Mouse (Mus musculus) midbrain, embryonic 14.5 days (tissue): Measurements from ENCODE around the gene Gm49342. TPM values are rescaled to one million over a fixed set of nuclear protein-coding genes. Genes with fewer than 3 reads are reported as not detected.
"Not testable (repeated sequence)": the region's sequence is repeated elsewhere in the genome, so short reads cannot be mapped to it uniquely, and the experiment has no call there.

ENCODE experiments used
- ATAC-seq: fragments of 200-750 bp; cut with Nextera tagmentation; 2 replicates; pipeline ENCODE4 v1.8.0; 2017; ENCODE audit warnings: moderate number of reproducible peaks, moderate library complexity; ENCODE audit not compliant: low FRiP score, low TSS enrichment
- DNase-seq: peaks from one replicate; pipeline ENCODE4 v3.0.0-alpha.2; 2015
- H3K27ac ChIP-seq: fragments of 300-500 bp; sonication (generic); replicated peaks from 2 replicates; pipeline ENCODE4 v1.5.1; 2014; ENCODE audit warnings: mild to moderate bottlenecking, low read depth, low read length, moderate library complexity
- H3K27me3 ChIP-seq: fragments of 300-500 bp; sonication (generic); 2 replicates; pipeline ENCODE4 v1.6.1; 2014; ENCODE audit warnings: low read length, control low read depth, mixed read lengths; ENCODE audit not compliant: control insufficient read depth, insufficient read depth
- H3K36me3 ChIP-seq: fragments of 300-500 bp; sonication (generic); 2 replicates; pipeline ENCODE4 v1.6.1; 2014; ENCODE audit warnings: low read length, control low read depth; ENCODE audit not compliant: control insufficient read depth, insufficient read depth
- H3K4me1 ChIP-seq: fragments of 300-500 bp; sonication (generic); 2 replicates; pipeline ENCODE4 v1.6.1; 2014; ENCODE audit warnings: mild to moderate bottlenecking, antibody characterized with exemption, low read length, control low read depth; ENCODE audit not compliant: control insufficient read depth, insufficient read depth
- H3K4me2 ChIP-seq: fragments of 300-500 bp; sonication (generic); 2 replicates; pipeline ENCODE4 v1.6.1; 2014; ENCODE audit warnings: mild to moderate bottlenecking, low read length, moderate library complexity
- H3K4me3 ChIP-seq: fragments of 300-500 bp; sonication (generic); replicated peaks from 2 replicates; pipeline ENCODE4 v1.5.1; 2014; ENCODE audit warnings: low read depth, low read length
- H3K9ac ChIP-seq: fragments of 300-500 bp; sonication (generic); replicated peaks from 2 replicates; pipeline ENCODE4 v1.6.1; 2014; ENCODE audit warnings: mild to moderate bottlenecking, low read length, moderate library complexity
- H3K9me3 ChIP-seq: fragments of 300-500 bp; sonication (generic); 2 replicates; pipeline ENCODE4 v1.6.1; 2016; ENCODE audit warnings: low read length, control low read depth, mixed read lengths; ENCODE audit not compliant: control insufficient read depth
- WGBS: fragments of 180-500 bp; shearing (Covaris S2); extraction: QIAGEN DNeasy Blood & Tissue Kit; methylation state at CpG from one replicate; pipeline ENCODE4 v1.1.7; 2014; 5-methylcytosine and 5-hydroxymethylcytosine counted together
- polyA plus RNA-seq: library from polyadenylated mRNA; unstranded; fragments of >200 nt; fragmentation: Nextera tagmentation; extraction: Ambion mirVana; gene quantifications from 2 replicates; pipeline ENCODE4 v1.2.1, GENCODE M21; 2014

Gm49342 gene
- 0.95 TPM in 1 of 2 replicates, not detected in the other for polyA plus RNA-seq

- H3K36me3 ChIP-seq: no peaks in the 10 kb centered on the region
- H3K27me3 ChIP-seq: no peaks in the 10 kb centered on the region
- 18% methylated on average over 31 of the region's 31 CpGs for WGBS
- H3K4me3 ChIP-seq: peak within 1 kb of the TSS; percentile 34
- H3K9ac ChIP-seq: peak within 1 kb of the TSS; percentile 51
- peak within 1 kb of the TSS; percentile 53 for H3K4me2 ChIP-seq
- ATAC-seq (peak; percentile 96), DNase-seq (peak; percentile 90)
- no peaks in the 10 kb centered on the region for H3K4me1 ChIP-seq
- H3K27ac ChIP-seq: peak within 1 kb of the TSS; percentile 81
- no peaks in the 10 kb centered on the region for H3K9me3 ChIP-seq
Observed at GRCm38 (mm10) chr14:50943932-50944667, at the start of gene Gm49342. Gene Gm49342 (plus strand): TSS chr14:50944517.

DNA sequence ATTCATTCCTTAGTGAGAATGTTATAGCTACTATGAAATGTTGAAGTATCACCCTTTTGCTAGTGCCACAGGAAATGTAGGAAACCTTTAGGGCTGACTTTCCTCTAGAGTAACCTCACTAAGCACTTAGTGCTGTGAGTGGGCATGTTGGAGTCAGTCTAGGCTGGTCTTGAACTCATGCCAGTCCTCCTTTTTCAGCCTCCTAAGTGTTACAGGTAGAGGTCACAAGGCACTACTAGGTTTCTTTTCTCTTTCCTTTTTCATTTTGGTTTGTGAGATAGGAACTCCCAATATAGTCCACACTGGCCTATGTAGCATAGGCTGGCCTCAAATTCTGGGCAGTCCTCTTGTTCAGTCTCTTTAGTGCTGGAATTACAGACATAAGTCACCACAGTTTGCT is 48.9 kb upstream of the Gm49342 start:
- Histone ChIP-seq H3K4me1 (no peaks in the 10 kb centered on the region), H3K9ac (no peak overlapping the region), H3K27me3 (no peaks in the 10 kb centered on the region), H3K27ac (no peak overlapping the region), H3K4me3 (no peak overlapping the region), H3K9me3 (no peaks in the 10 kb centered on the region), H3K4me2 (no peak overlapping the region), H3K36me3 (no peaks in the 10 kb centered on the region)
- ATAC-seq: no peak
- DNase-seq: no peak

DNA sequence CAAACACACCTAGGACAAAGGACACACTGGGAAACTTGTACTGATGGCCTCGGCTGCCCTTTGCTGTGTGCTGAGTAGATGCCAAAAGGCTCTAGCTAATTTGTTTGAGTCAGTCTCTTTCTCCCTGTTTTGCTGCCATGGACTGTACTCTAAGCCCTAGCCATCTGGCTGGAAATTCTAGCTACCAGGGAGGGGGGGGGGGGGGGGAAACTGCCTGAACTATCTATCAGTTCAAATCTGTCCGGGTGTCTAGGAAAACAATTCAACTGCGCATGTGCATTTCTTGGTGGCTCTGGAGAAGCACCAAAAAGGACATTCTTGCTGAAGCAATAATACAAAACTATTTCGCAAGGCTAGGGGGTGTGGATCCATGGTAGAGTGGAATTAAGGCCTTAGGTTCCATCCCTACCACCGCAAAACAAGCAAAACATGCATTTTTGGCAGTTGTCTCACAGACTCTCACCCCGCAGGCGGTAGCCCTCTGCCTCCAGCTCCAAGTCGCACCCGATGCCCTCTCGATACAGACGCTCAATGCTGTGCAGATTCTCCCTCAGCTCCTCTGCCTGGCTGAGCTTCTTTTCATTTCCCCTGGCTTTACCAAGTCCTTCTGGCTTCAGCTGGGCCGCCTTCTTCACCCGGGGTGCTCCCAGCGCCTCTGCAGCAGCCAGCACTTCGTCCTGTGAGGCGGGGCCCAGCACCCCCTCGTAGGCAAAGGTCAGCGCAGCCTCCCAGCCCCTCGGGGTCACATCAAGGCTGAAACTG is 48.2 kb upstream of the Gm49342 start:
- peak overlapping the region; percentile 55 for H3K9ac ChIP-seq
- H3K9me3 ChIP-seq: no peaks in the 10 kb centered on the region
- H3K4me1 ChIP-seq: no peaks in the 10 kb centered on the region
- H3K4me3 ChIP-seq: peak overlapping the region; percentile 42
- ATAC-seq: 0 out of 2 replicates have a peak, but pooled peaks have one; percentile 31
- H3K27me3 ChIP-seq: no peaks in the 10 kb centered on the region
- H3K27ac ChIP-seq: no peak overlapping the region
- peak overlapping the region; percentile 79 for H3K4me2 ChIP-seq
- peak; percentile 53 for DNase-seq
- 14% methylated on average over 19 of the region's 19 CpGs for WGBS
- no peaks in the 10 kb centered on the region for H3K36me3 ChIP-seq

DNA sequence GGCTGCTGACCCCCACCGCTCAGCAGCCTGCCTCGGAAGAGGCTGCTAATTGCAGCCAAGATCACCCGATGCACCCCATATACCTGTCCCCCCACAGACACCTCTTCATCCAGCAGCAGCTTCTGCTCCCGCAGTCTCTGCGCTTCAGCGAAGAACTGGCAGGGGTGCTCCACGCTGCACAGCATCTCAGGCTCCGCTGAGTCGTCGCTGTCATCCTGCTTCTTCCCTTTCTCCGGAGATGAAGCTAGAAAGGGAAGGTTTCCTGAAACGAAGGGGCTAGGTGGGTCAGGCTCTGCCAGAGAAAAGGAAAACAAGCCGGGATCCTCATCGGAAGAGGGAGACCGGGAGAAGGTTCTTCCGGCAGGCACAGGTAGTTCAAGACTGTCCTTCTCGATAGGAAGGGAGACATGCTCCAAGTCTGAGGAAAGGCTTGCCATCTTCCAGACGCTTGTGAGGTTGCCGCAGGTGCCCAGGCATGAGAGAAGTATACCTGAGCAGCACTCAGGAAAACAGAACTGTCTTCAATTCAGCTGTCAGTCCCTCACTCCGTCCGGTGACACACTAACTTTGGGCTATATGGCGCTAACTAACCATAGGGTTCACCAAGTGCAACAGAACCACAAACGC is 47.5 kb upstream of the Gm49342 start:
- Histone ChIP-seq H3K4me1 (no peaks in the 10 kb centered on the region), H3K4me3 (peak overlapping the region; percentile 42), H3K36me3 (no peaks in the 10 kb centered on the region), H3K27me3 (no peaks in the 10 kb centered on the region), H3K27ac (no peak overlapping the region), H3K9ac (peak overlapping the region; percentile 55), H3K4me2 (peak overlapping the region; percentile 79), H3K9me3 (no peaks in the 10 kb centered on the region)
- ATAC-seq (peak; percentile 29; the same call in 1 of the 2 replicates), DNase-seq (peak; percentile 65)
- WGBS: 18% methylated on average over 23 of the region's 23 CpGs

DNA sequence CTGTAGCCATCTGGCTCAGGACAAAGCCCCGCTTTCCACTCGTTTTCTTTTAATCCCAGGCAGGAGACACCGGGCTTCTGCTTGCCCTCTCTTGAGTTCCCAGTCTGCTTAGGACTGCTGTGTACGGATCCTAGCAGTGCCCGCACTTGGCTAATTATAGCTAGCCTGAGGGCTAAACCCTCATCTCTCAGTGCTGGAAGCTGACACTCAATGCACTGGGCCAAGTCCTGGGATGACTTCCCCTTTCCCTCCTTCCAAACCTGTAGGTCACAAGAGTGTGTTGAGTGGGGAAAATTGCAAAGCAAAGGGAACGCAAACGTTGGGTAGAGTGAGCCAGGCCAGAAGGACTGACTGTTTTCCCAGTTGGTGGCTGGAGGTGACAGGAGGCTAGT is 46.9 kb upstream of the Gm49342 start, which contains the start of gene Klhl33:
Gene Klhl33 (minus strand): TSS at position 134 of the 392 bp plus-strand sequence.
- no peaks in the 10 kb centered on the region for H3K4me1 ChIP-seq
- peak within 1 kb of the TSS; percentile 55 for H3K9ac ChIP-seq
- peak within 1 kb of the TSS; percentile 42 for H3K4me3 ChIP-seq
- no peak for ATAC-seq
- no peak within 1 kb of the TSS for H3K27ac ChIP-seq
- WGBS: 40% methylated on average over 7 of the region's 7 CpGs
- no peak for DNase-seq
- peak within 1 kb of the TSS; percentile 79 for H3K4me2 ChIP-seq
- no peaks in the 10 kb centered on the region for H3K9me3 ChIP-seq
- H3K36me3 ChIP-seq: no peaks in the 10 kb centered on the region
- H3K27me3 ChIP-seq: no peaks in the 10 kb centered on the region

GRCm38 (mm10) chr14:50897992-50898391 is 46.3 kb upstream of the Gm49342 start:
- H3K9ac ChIP-seq, H3K27ac ChIP-seq, H3K4me2 ChIP-seq, H3K4me3 ChIP-seq, H3K4me1 ChIP-seq, DNase-seq, H3K36me3 ChIP-seq, ATAC-seq, H3K27me3 ChIP-seq, H3K9me3 ChIP-seq: not testable (repeated sequence)
- WGBS: 92% methylated on average over 2 of the region's 2 CpGs

- Histone ChIP-seq H3K4me1 (no peaks in the 10 kb centered on the region; the same call in 1 of the 2 replicates), H3K9me3 (no peaks in the 10 kb centered on the region), H3K27me3 (no peaks in the 10 kb centered on the region), H3K27ac (peak overlapping the region; percentile 32; the same call in 1 of the 2 replicates), H3K4me3 (peak overlapping the region; percentile 39), H3K4me2 (peak overlapping the region; percentile 64), H3K36me3 (no peaks in the 10 kb centered on the region), H3K9ac (peak overlapping the region; percentile 54)
- WGBS: 3% methylated on average over 26 of the region's 26 CpGs
- peak; percentile 74 for DNase-seq
- ATAC-seq: peak; percentile 66
Observed at GRCm38 (mm10) chr14:50903973-50904827, 40.1 kb upstream of the Gm49342 start.

- no peak overlapping the region for H3K27ac ChIP-seq
- no peaks in the 10 kb centered on the region for H3K27me3 ChIP-seq
- DNase-seq: no peak
- no peaks in the 10 kb centered on the region; the same call in 1 of the 2 replicates for H3K4me1 ChIP-seq
- H3K9ac ChIP-seq: no peak overlapping the region
- H3K9me3 ChIP-seq: no peaks in the 10 kb centered on the region
- WGBS: 85% methylated on average over 4 of the region's 4 CpGs
- no peak overlapping the region for H3K4me3 ChIP-seq
- H3K36me3 ChIP-seq: no peaks in the 10 kb centered on the region
- H3K4me2 ChIP-seq: no peak overlapping the region
- ATAC-seq: no peak
Observed at GRCm38 (mm10) chr14:50904828-50905129, 39.5 kb upstream of the Gm49342 start.
